In the genomic region with DNA sequence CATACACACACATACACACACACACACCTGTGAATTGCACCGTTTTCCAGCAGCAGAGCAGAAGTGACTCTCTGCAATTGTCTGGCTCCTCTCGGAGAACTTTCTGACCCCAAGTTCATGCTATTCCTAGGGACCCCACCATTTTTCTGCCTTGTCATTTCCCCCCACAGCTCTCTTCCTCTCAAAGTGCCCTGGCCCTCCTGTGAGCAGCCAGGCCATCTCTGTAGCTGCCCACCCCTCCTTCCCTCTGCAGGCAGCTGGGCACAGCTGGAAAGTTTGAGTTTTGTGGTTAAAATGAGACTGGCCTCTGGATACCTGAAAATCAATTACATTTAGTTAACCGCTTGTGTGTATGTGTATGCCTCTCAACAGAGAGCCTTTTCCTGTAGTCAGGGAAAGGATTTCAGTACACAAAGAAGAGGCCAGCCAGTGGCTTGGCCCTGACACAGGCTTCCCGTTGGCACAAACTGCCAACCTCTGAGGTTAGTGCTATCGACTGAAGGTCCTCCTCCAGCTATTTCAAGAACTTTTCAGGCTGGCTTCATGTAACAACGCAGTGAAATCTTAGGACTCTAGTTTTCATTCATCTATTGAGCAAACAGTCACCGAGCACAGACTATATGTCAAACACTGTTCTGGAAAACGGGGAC, we compare ENCODE assay signal across 23 mouse cellular contexts.
A peak's percentile ranks its signal among the peaks of the same experiment; 100 is the strongest.
DNase-seq lines count a peak whose midpoint lies in the region; ATAC-seq and TF ChIP-seq lines count a peak whose summit lies in the region.
"Had no signal": no experiment of that assay in that cellular context is flagged by ENCODE, and none has a peak within 500 bp of the region (broad histone marks: within the 10 kb centered on the region; RNA-seq: fewer than 3 reads in every experiment).

No protein-coding gene starts in this region.

- 0 out of 2 replicates have a peak overlapping the region, but pooled peaks have one; percentile 14 for H3K27ac ChIP-seq in layer of hippocampus, adult 2 months
- H3K27ac ChIP-seq: forebrain, embryonic 12.5 days; hindbrain, embryonic 12.5 days; left cerebral cortex, adult 2 months; liver, embryonic 12.5 days; midbrain, embryonic 10.5 days; neural tube, embryonic 13.5 days had no signal

- ATAC-seq in erythroid progenitor cell, adult 5-6 weeks (replicated peaks; ENCODE audit: low FRiP score, poor library complexity, severe bottlenecking) = no peak
- ATAC-seq: inflammation-experienced regulatory T-cells, adult 6 months; liver, embryonic 12.5 days had no signal

- TF ChIP-seq CTCF in layer of hippocampus, adult 2 months (conservative IDR thresholded peaks at IDR 0.05) = no peak

- no peak overlapping the region for H3K4me3 ChIP-seq in layer of hippocampus, adult 2 months
- H3K4me3 ChIP-seq: forebrain, embryonic 12.5 days; hindbrain, embryonic 12.5 days; left cerebral cortex, adult 2 months; liver, embryonic 12.5 days; midbrain, embryonic 10.5 days; neural tube, embryonic 13.5 days had no signal

- peak; percentile 61 for DNase-seq in adrenal gland, postnatal 10 days
- no peak for DNase-seq in adrenal gland, postnatal 4 days (ENCODE audit: low spot score in 2 of 2)
- DNase-seq in layer of hippocampus, adult 2 months (ENCODE audit: low spot score in 2 of 2) = no peak
- DNase-seq in layer of hippocampus, postnatal 10 days (ENCODE audit: low spot score in 2 of 2) = no peak
- DNase-seq in ovary, adult 18-20 months (ENCODE audit: low spot score) = peak; percentile 40
- no peak for DNase-seq in ovary, postnatal 14 days (ENCODE audit: low spot score)
- DNase-seq in cerebellum, postnatal 25 days = no peak
- DNase-seq: cerebellum, adult 11-12 months; cerebellum, postnatal 14 days; heart, postnatal 10 days; kidney, adult 2 months; kidney, postnatal 25 days; lung, embryonic 14.5 days; spleen, adult 18-20 months; thymus, postnatal 25 days had no signal

Comparison
In these comparisons a context has a peak if more than half of its experiments do, and no peak if none do; other contexts are left out.
1. DNase-seq: peak in adrenal gland, postnatal 10 days (single experiment) and ovary, adult 18-20 months (single experiment); none in adrenal gland, postnatal 4 days (0 of 2), layer of hippocampus, adult 2 months (0 of 2), layer of hippocampus, postnatal 10 days (0 of 2), ovary, postnatal 14 days (single experiment) and cerebellum, postnatal 25 days (0 of 2).